Mouse (Mus musculus) MEL (cell line): ENCODE results near the gene Kifap3. TPM values are rescaled to one million over a fixed set of nuclear protein-coding genes. Genes with fewer than 3 reads are reported as not detected.
"Not testable (repeated sequence)": the region's sequence is repeated elsewhere in the genome, so short reads cannot be mapped to it uniquely, and the experiment has no call there.

ENCODE experiments used
- DNase-seq: peaks from one replicate; pipeline ENCODE4 v3.0.0; 2011; ENCODE audit warnings: low read depth, low spot score
- H3K27ac ChIP-seq: 2 replicates; pipeline ENCODE4 v1.5.1; 2012; ENCODE audit warnings: low read depth, mild to moderate bottlenecking, control low read depth, low read length, moderate library complexity; ENCODE audit not compliant: control insufficient read depth
- H3K27me3 ChIP-seq, 2 experiments: fragments of 150-350 bp in 1 of 2; sonication (generic) in 1 of 2; 2 replicates each; pipeline ENCODE4 v1.6.1; 2012; ENCODE audit warnings: low read length in 2 of 2, mild to moderate bottlenecking in 2 of 2, improper control_type of control experiment in 1 of 2, moderate library complexity in 1 of 2; ENCODE audit not compliant: insufficient read depth in 2 of 2, control insufficient read depth in 1 of 2
- H3K36me3 ChIP-seq, 2 experiments: 2 replicates each; pipeline ENCODE4 v1.6.1; 2012 to 2014; ENCODE audit warnings: low read length in 2 of 2, improper control_type of control experiment in 1 of 2, inconsistent platforms in 1 of 2, mild to moderate bottlenecking in 1 of 2; ENCODE audit not compliant: insufficient read depth in 2 of 2, control insufficient read depth in 1 of 2
- H3K4me1 ChIP-seq, 2 experiments: fragments of 150-350 bp in 1 of 2; sonication (generic) in 1 of 2; 2 replicates each; pipeline ENCODE4 v1.6.1; 2012; ENCODE audit warnings: low read length in 2 of 2, improper control_type of control experiment in 1 of 2, mild to moderate bottlenecking in 1 of 2; ENCODE audit not compliant: insufficient read depth in 2 of 2, control insufficient read depth in 1 of 2
- H3K4me3 ChIP-seq, 2 experiments: fragments of 150-350 bp in 1 of 2; sonication (generic) in 1 of 2; 2 replicates each; pipeline ENCODE4 v1.5.1; 2012; ENCODE audit warnings: low read depth in 2 of 2, low read length in 2 of 2, mild to moderate bottlenecking in 2 of 2, moderate library complexity in 2 of 2, control low read depth in 1 of 2, improper control_type of control experiment in 1 of 2; ENCODE audit not compliant: control insufficient read depth in 1 of 2, insufficient read depth in 1 of 2
- H3K79me2 ChIP-seq: 2 replicates; pipeline ENCODE4 v1.6.1; 2012; ENCODE audit warnings: mild to moderate bottlenecking, low read length, moderate library complexity; ENCODE audit not compliant: control insufficient read depth, poor library complexity, insufficient read depth
- H3K9ac ChIP-seq: 2 replicates; pipeline ENCODE4 v1.6.1; 2012; ENCODE audit warnings: low read depth, mild to moderate bottlenecking, control low read depth, low read length, moderate library complexity; ENCODE audit not compliant: control insufficient read depth, poor library complexity, severe bottlenecking
- H3K9me3 ChIP-seq: fragments of 150-350 bp; sonication (generic); replicated peaks from 2 replicates; pipeline ENCODE4 v1.6.1; 2012; ENCODE audit warnings: mild to moderate bottlenecking, low read length, improper control_type of control experiment, moderate library complexity; ENCODE audit not compliant: insufficient read depth
- BHLHE40 ChIP-seq: IDR thresholded peaks from 2 replicates; pipeline ENCODE4 v1.6.1; 2012; ENCODE audit warnings: low read depth, mild to moderate bottlenecking, inconsistent platforms, low read length, improper control_type of control experiment, borderline replicate concordance
- CTCF ChIP-seq, 3 experiments: IDR thresholded peaks in 2 of 3; conservative IDR thresholded peaks in 1 of 3; 2 replicates each; pipeline ENCODE4 v1.5.1; 2011 to 2012; ENCODE audit warnings: low read length in 3 of 3, low read depth in 2 of 3, mild to moderate bottlenecking in 2 of 3, improper control_type of control experiment in 1 of 3, inconsistent platforms in 1 of 3, mixed read lengths in 1 of 3, moderate library complexity in 1 of 3; ENCODE audit not compliant: control insufficient read depth in 1 of 3, insufficient read depth in 1 of 3, poor library complexity in 1 of 3, severe bottlenecking in 1 of 3
- E2F4 ChIP-seq: IDR thresholded peaks from 2 replicates; pipeline ENCODE4 v1.6.1; 2011; ENCODE audit warnings: low read depth, low read length, improper control_type of control experiment, borderline replicate concordance
- ELF1 ChIP-seq: IDR thresholded peaks from 2 replicates; pipeline ENCODE4 v1.6.1; 2014; ENCODE audit warnings: low read depth, mild to moderate bottlenecking, inconsistent platforms, low read length, improper control_type of control experiment, moderate library complexity
- EP300 ChIP-seq, 2 experiments: IDR thresholded peaks; 2 replicates each; pipeline ENCODE4 v1.6.1; 2011; ENCODE audit warnings: improper control_type of control experiment in 2 of 2, low read length in 2 of 2, low read depth in 1 of 2, mild to moderate bottlenecking in 1 of 2
- ETS1 ChIP-seq: IDR thresholded peaks from 2 replicates; pipeline ENCODE4 v1.6.1; 2012; ENCODE audit warnings: low read depth, mild to moderate bottlenecking, inconsistent platforms, low read length, improper control_type of control experiment, moderate library complexity
- HCFC1 ChIP-seq: IDR thresholded peaks from 2 replicates; pipeline ENCODE4 v1.6.1; 2012; ENCODE audit warnings: low read depth, mild to moderate bottlenecking, inconsistent platforms, low read length, improper control_type of control experiment, moderate library complexity
- JUND ChIP-seq: IDR thresholded peaks from 2 replicates; pipeline ENCODE4 v1.6.1; 2011; ENCODE audit warnings: low read depth, mild to moderate bottlenecking, improper control_type of control experiment, low read length
- KAT2A ChIP-seq: conservative IDR thresholded peaks from 2 replicates; pipeline ENCODE4 v1.6.1; 2012; ENCODE audit warnings: low read depth, low read length, improper control_type of control experiment, inconsistent platforms
- MAFK ChIP-seq: IDR thresholded peaks from 2 replicates; pipeline ENCODE4 v1.6.1; 2011; ENCODE audit warnings: low read depth, mild to moderate bottlenecking, low read length, improper control_type of control experiment, borderline replicate concordance
- MAX ChIP-seq: IDR thresholded peaks from 2 replicates; pipeline ENCODE4 v1.6.1; 2011; ENCODE audit warnings: low read length, improper control_type of control experiment
- MAZ ChIP-seq: IDR thresholded peaks from 2 replicates; pipeline ENCODE4 v1.6.1; 2012; ENCODE audit warnings: low read depth, mild to moderate bottlenecking, inconsistent platforms, low read length, improper control_type of control experiment
- MXI1 ChIP-seq: IDR thresholded peaks from 2 replicates; pipeline ENCODE4 v1.6.1; 2011; ENCODE audit warnings: mild to moderate bottlenecking, low read depth, low read length, improper control_type of control experiment
- NELFE ChIP-seq: IDR thresholded peaks from 2 replicates; pipeline ENCODE4 v1.6.1; 2011; ENCODE audit warnings: low read depth, low read length, improper control_type of control experiment
- NRF1 ChIP-seq: IDR thresholded peaks from 2 replicates; pipeline ENCODE4 v1.6.1; 2014; ENCODE audit warnings: low read depth, mild to moderate bottlenecking, inconsistent platforms, low read length, improper control_type of control experiment, moderate library complexity; ENCODE audit not compliant: poor library complexity, insufficient read depth, severe bottlenecking
- POLR2A ChIP-seq, 2 experiments: IDR thresholded peaks; 2 replicates each; pipeline ENCODE4 v1.6.1; 2011 to 2012; ENCODE audit warnings: low read length in 2 of 2, mild to moderate bottlenecking in 2 of 2, control low read depth in 1 of 2, improper control_type of control experiment in 1 of 2, low read depth in 1 of 2, moderate library complexity in 1 of 2; ENCODE audit not compliant: control insufficient read depth in 1 of 2, insufficient read depth in 1 of 2, poor library complexity in 1 of 2
- RAD21 ChIP-seq: IDR thresholded peaks from 2 replicates; pipeline ENCODE4 v1.6.1; 2011; ENCODE audit warnings: mild to moderate bottlenecking, low read depth, low read length, improper control_type of control experiment
- RCOR1 ChIP-seq: IDR thresholded peaks from 2 replicates; pipeline ENCODE4 v1.6.1; 2012; ENCODE audit warnings: low read depth, mild to moderate bottlenecking, inconsistent platforms, low read length, improper control_type of control experiment
- SIN3A ChIP-seq: IDR thresholded peaks from 2 replicates; pipeline ENCODE4 v1.6.1; 2012; ENCODE audit warnings: low read length, improper control_type of control experiment, inconsistent platforms
- SMC3 ChIP-seq: IDR thresholded peaks from 2 replicates; pipeline ENCODE4 v1.6.1; 2011; ENCODE audit warnings: low read depth, low read length, improper control_type of control experiment
- TBP ChIP-seq: IDR thresholded peaks from 2 replicates; pipeline ENCODE4 v1.8.0; 2011; ENCODE audit warnings: low read depth, low read length, improper control_type of control experiment
- TCF12 ChIP-seq: IDR thresholded peaks from 2 replicates; pipeline ENCODE4 v1.6.1; 2014; ENCODE audit warnings: low read depth, mild to moderate bottlenecking, inconsistent platforms, low read length, improper control_type of control experiment, moderate library complexity
- UBTF ChIP-seq: IDR thresholded peaks from 2 replicates; pipeline ENCODE4 v1.6.1; 2012; ENCODE audit warnings: low read depth, mild to moderate bottlenecking, inconsistent platforms, low read length, improper control_type of control experiment, moderate library complexity, borderline replicate concordance; ENCODE audit not compliant: insufficient read depth
- USF1 ChIP-seq: IDR thresholded peaks from 2 replicates; pipeline ENCODE4 v1.6.1; 2014; ENCODE audit warnings: low read depth, mild to moderate bottlenecking, inconsistent platforms, low read length, improper control_type of control experiment, moderate library complexity
- USF2 ChIP-seq, 2 experiments: IDR thresholded peaks; 2 replicates each; pipeline ENCODE4 v1.6.1; 2011 to 2012; ENCODE audit warnings: improper control_type of control experiment in 2 of 2, low read length in 2 of 2, borderline replicate concordance in 1 of 2, inconsistent platforms in 1 of 2, low read depth in 1 of 2, mild to moderate bottlenecking in 1 of 2; ENCODE audit not compliant: insufficient read depth in 1 of 2
- polyA plus RNA-seq, 2 experiments: library from polyadenylated mRNA; stranded (reverse) in 1 of 2; unstranded in 1 of 2; fragments of >175 nt in 1 of 2; fragments of >200 nt in 1 of 2; gene quantifications; 2 replicates each; pipeline versions ENCODE4 v1.2.1 to v1.2.4; 2012; ENCODE audit warnings: low replicate concordance in 2 of 2, low read depth in 1 of 2; ENCODE audit not compliant: insufficient read length in 2 of 2, insufficient read depth in 1 of 2, missing spikeins in 1 of 2
- total RNA-seq: library from RNA; depleted of rRNA; stranded (reverse); fragments of 300-350 nt; gene quantifications from 2 replicates; pipeline ENCODE4 v1.2.3, GENCODE M21; 2012; rRNA removed

The Kifap3 gene
- total RNA-seq = 5.1 and 5.3 TPM in 2 replicates
- 1 to 10 TPM in 1 of 2 experiments, not detected in 1; 7.6 TPM for polyA plus RNA-seq

- Histone ChIP-seq H3K27ac (no peak within 1 kb of the TSS), H3K27me3 (no peaks in the 10 kb centered on the region), H3K79me2 (no peaks in the 10 kb centered on the region), H3K9ac (peak within 1 kb of the TSS; percentile 64), H3K4me1 (peaks cover 0 to 2% of the 10 kb centered on the region in 2 experiments; a peak in 2 of 4 replicates), H3K9me3 (no peaks in the 10 kb centered on the region), H3K36me3 (peaks cover 0 to 5% of the 10 kb centered on the region in 2 experiments; a peak in 2 of 4 replicates), H3K4me3 (peak within 1 kb of the TSS; percentile 63 to 83)
- peak; percentile 42 to 85 (median 58); a peak in 4 of 6 replicates for TF ChIP-seq CTCF (IDR thresholded peaks at IDR 0.05 in 2 of 3, conservative IDR thresholded peaks at IDR 0.05 in 1 of 3; ENCODE audit: control insufficient read depth in 1 of 3, insufficient read depth in 1 of 3, low read depth in 2 of 3, low read length in 3 of 3, poor library complexity in 1 of 3, severe bottlenecking in 1 of 3)
- peak; percentile 28 for TF ChIP-seq TCF12
- TF ChIP-seq TBP = no peak
- no peak for TF ChIP-seq EP300 (IDR thresholded peaks at IDR 0.05; ENCODE audit: low read depth in 1 of 2, low read length in 2 of 2)
- no peak for TF ChIP-seq USF2 (IDR thresholded peaks at IDR 0.05; ENCODE audit: borderline replicate concordance in 1 of 2, insufficient read depth in 1 of 2, low read depth in 1 of 2, low read length in 2 of 2)
- TF ChIP-seq MAZ = peak; percentile 16; the same call in 1 of the 2 replicates
- TF ChIP-seq SMC3 = peak; percentile 59
- no peak for TF ChIP-seq MAFK
- peak; percentile 96 for TF ChIP-seq NRF1
- peak; percentile 27 for TF ChIP-seq RAD21
- no peak for TF ChIP-seq USF1
- peak; percentile 76; the same call in 1 of the 2 replicates for TF ChIP-seq BHLHE40
- TF ChIP-seq KAT2A = peak; percentile 76; the same call in 1 of the 2 replicates
- peak; percentile 94 for TF ChIP-seq HCFC1
- TF ChIP-seq SIN3A = peak; percentile 69
- peak; percentile 65; the same call in 1 of the 2 replicates for TF ChIP-seq MXI1
- no peak for TF ChIP-seq UBTF
- TF ChIP-seq ETS1 = no peak
- no peak for TF ChIP-seq JUND
- no peak for TF ChIP-seq MAX
- 0 out of 4 replicates have a peak, but pooled peaks of 1 of the 2 experiments have one; percentile 44 for TF ChIP-seq POLR2A (IDR thresholded peaks at IDR 0.05; ENCODE audit: control insufficient read depth in 1 of 2, insufficient read depth in 1 of 2, low read depth in 1 of 2, low read length in 2 of 2, poor library complexity in 1 of 2)
- TF ChIP-seq RCOR1 = peak; percentile 66; the same call in 1 of the 2 replicates
- TF ChIP-seq E2F4 = no peak
- TF ChIP-seq ELF1 = peak; percentile 94
- TF ChIP-seq NELFE = peak; percentile 55; the same call in 1 of the 2 replicates
- peak; percentile 98 for DNase-seq
Measured at GRCm38 (mm10) chr1:163779336-163780115, at the start of gene Kifap3. Kifap3 (plus strand) TSS chr1:163779583.

- H3K36me3 ChIP-seq, H3K4me3 ChIP-seq, H3K4me1 ChIP-seq, H3K27me3 ChIP-seq, H3K27ac ChIP-seq, DNase-seq, H3K79me2 ChIP-seq, H3K9ac ChIP-seq, H3K9me3 ChIP-seq: not testable (repeated sequence)
Measured at GRCm38 (mm10) chr1:163731166-163731565, 48.2 kb upstream of the Kifap3 start.
